Mouse (Mus musculus) neural tube, embryonic 15.5 days (tissue): ENCODE data around the gene Nmnat2. TPM values are rescaled to one million over a fixed set of nuclear protein-coding genes. Genes with fewer than 3 reads are reported as not detected.

Source experiments
- ATAC-seq: fragments of 200-750 bp; cut with Nextera tagmentation; 2 replicates; pipeline ENCODE4 v1.8.0; 2017; ENCODE audit warnings: mild to moderate bottlenecking, moderate TSS enrichment, moderate library complexity; ENCODE audit not compliant: low FRiP score
- H3K27ac ChIP-seq: fragments of 300-500 bp; sonication (generic); replicated peaks from 2 replicates; pipeline ENCODE4 v1.5.1; 2015; ENCODE audit warnings: mild to moderate bottlenecking, inconsistent platforms
- H3K27me3 ChIP-seq: fragments of 300-500 bp; sonication (generic); replicated peaks from 2 replicates; pipeline ENCODE4 v1.6.1; 2015; ENCODE audit warnings: inconsistent platforms
- H3K36me3 ChIP-seq: fragments of 300-500 bp; sonication (generic); 2 replicates; pipeline ENCODE4 v1.6.1; 2015; ENCODE audit warnings: inconsistent platforms
- H3K4me1 ChIP-seq: fragments of 300-500 bp; sonication (generic); 2 replicates; pipeline ENCODE4 v1.6.1; 2015; ENCODE audit warnings: inconsistent platforms
- H3K4me2 ChIP-seq: fragments of 300-500 bp; sonication (generic); 2 replicates; pipeline ENCODE4 v1.6.1; 2015; ENCODE audit warnings: inconsistent platforms, mild to moderate bottlenecking, moderate library complexity
- H3K4me3 ChIP-seq: fragments of 300-500 bp; sonication (generic); replicated peaks from 2 replicates; pipeline ENCODE4 v1.5.1; 2015; ENCODE audit warnings: mild to moderate bottlenecking, inconsistent platforms
- H3K9ac ChIP-seq: fragments of 300-500 bp; sonication (generic); replicated peaks from 2 replicates; pipeline ENCODE4 v1.6.1; 2015; ENCODE audit warnings: mild to moderate bottlenecking, inconsistent platforms
- H3K9me3 ChIP-seq: fragments of 300-500 bp; sonication (generic); replicated peaks from 2 replicates; pipeline ENCODE4 v1.6.1; 2016; ENCODE audit warnings: inconsistent platforms
- WGBS: fragments of 180-500 bp; shearing (Covaris S2); methylation state at CpG from one replicate; pipeline ENCODE4 v1.1.7; 2015; ENCODE audit warnings: mixed read lengths; 5-methylcytosine and 5-hydroxymethylcytosine counted together
- polyA plus RNA-seq: library from polyadenylated mRNA; unstranded; fragments of >200 nt; fragmentation: Nextera tagmentation; extraction: Ambion mirVana; gene quantifications from 2 replicates; pipeline ENCODE4 v1.2.1, GENCODE M21; 2015

The Nmnat2 gene
- polyA plus RNA-seq, 1 experiment from 2014 or later = 75.1 TPM

- H3K9me3 ChIP-seq = no peaks in the 10 kb centered on the region
- no peak overlapping the region for H3K4me3 ChIP-seq
- no peak overlapping the region for H3K9ac ChIP-seq
- no peak overlapping the region for H3K27ac ChIP-seq
- H3K36me3 ChIP-seq = no peaks in the 10 kb centered on the region
- 91% methylated on average over 6 of the region's 6 CpGs for WGBS
- no peak for ATAC-seq
- H3K27me3 ChIP-seq = no peaks in the 10 kb centered on the region
- H3K4me1 ChIP-seq = peaks cover 21% of the 10 kb centered on the region
- no peak overlapping the region for H3K4me2 ChIP-seq
Observed at GRCm38 (mm10) chr1:153007824-153008223, 53.0 kb downstream of the Nmnat2 start.

- Histone ChIP-seq H3K9ac (no peak overlapping the region), H3K4me2 (no peak overlapping the region)
- no peak for ATAC-seq
Observed at GRCm38 (mm10) chr1:153009338-153009737, 54.5 kb downstream of the Nmnat2 start.

DNA sequence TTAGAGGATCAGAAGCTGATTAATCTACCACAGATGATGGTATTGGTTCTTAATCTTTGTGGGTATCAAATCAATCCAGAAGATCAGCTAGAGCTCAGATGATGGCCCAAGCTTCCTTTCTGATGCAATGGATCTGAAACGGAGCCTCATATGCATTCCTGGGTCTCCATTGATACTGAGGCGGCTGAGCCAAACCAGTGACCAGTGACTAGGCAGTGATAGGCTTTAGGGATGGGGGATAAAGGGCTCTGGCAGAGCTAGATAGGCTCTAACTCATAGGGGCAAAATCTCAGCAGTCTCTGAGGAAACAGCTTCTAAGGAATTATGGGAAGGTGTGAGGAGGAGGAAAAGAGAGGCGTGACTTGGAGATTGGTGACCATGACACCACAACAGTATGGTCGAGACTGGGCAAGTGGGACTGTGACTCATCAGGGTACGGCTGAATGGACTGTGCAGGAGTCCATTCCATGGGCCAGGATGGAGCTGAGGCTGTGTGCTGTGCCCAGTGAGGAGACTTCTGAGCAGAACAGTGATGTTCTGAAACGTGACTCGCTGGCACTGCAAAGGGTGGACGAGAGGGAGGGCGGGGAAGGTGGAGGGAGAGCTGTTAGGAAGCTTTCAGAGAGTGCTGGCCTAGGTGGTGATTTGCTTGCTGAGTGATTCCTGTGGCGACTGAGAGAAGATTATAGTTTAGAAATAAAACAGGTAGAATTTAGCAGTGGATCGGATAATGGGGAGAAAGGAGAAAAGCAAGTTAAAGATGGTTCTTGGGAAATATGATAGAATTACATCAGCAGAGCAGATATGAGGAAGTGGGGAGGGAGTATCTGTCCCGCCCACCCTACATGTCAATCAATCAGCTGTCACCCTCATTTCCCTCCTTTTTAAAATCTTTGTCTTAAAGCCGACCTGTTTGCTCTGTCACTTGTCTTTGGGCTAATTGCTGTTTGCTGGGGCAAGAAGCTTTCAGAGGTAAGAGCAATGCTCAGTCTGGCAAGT lies 55.9 kb downstream of the Nmnat2 start:
- H3K4me3 ChIP-seq = no peak overlapping the region
- no peak overlapping the region for H3K4me2 ChIP-seq
- H3K9me3 ChIP-seq = no peaks in the 10 kb centered on the region
- peaks cover 40% of the 10 kb centered on the region for H3K4me1 ChIP-seq
- H3K27ac ChIP-seq = 0 out of 2 replicates have a peak overlapping the region, but pooled peaks have one; percentile 0
- 77% methylated on average over 13 of the region's 13 CpGs for WGBS
- ATAC-seq = no peak
- H3K36me3 ChIP-seq = no peaks in the 10 kb centered on the region
- H3K9ac ChIP-seq = no peak overlapping the region
- no peaks in the 10 kb centered on the region for H3K27me3 ChIP-seq

More at GRCm38 (mm10) chr1:153009338-153009737, 54.5 kb downstream of the Nmnat2 start:
- Histone ChIP-seq H3K4me1 (peaks cover 31% of the 10 kb centered on the region), H3K27ac (no peak overlapping the region), H3K27me3 (no peaks in the 10 kb centered on the region), H3K36me3 (no peaks in the 10 kb centered on the region), H3K9me3 (no peaks in the 10 kb centered on the region), H3K4me3 (no peak overlapping the region)
- WGBS = 65% methylated on average over 9 of the region's 9 CpGs

GRCm38 (mm10) chr1:153011544-153011943 lies 56.8 kb downstream of the Nmnat2 start:
- no peak for ATAC-seq
- no peak overlapping the region for H3K4me3 ChIP-seq
- no peak overlapping the region for H3K9ac ChIP-seq
- WGBS = 55% methylated on average over 6 of the region's 6 CpGs
- H3K4me2 ChIP-seq = no peak overlapping the region
- no peaks in the 10 kb centered on the region for H3K9me3 ChIP-seq
- H3K4me1 ChIP-seq = peaks cover 38% of the 10 kb centered on the region
- H3K36me3 ChIP-seq = no peaks in the 10 kb centered on the region
- H3K27ac ChIP-seq = 0 out of 2 replicates have a peak overlapping the region, but pooled peaks have one; percentile 0
- H3K27me3 ChIP-seq = no peaks in the 10 kb centered on the region

GRCm38 (mm10) chr1:153013541-153014288 lies 58.9 kb downstream of the Nmnat2 start:
- no peak overlapping the region for H3K9ac ChIP-seq
- no peaks in the 10 kb centered on the region for H3K27me3 ChIP-seq
- peak overlapping the region; percentile 29; the same call in 1 of the 2 replicates for H3K4me2 ChIP-seq
- H3K9me3 ChIP-seq = no peaks in the 10 kb centered on the region
- H3K4me1 ChIP-seq = peaks cover 43% of the 10 kb centered on the region
- 82% methylated on average over 2 of the region's 2 CpGs for WGBS
- peak overlapping the region; percentile 71 for H3K27ac ChIP-seq
- H3K36me3 ChIP-seq = no peaks in the 10 kb centered on the region
- ATAC-seq = no peak
- no peak overlapping the region for H3K4me3 ChIP-seq

- Histone ChIP-seq H3K4me2 (peak overlapping the region; percentile 29), H3K27me3 (no peaks in the 10 kb centered on the region), H3K9me3 (no peaks in the 10 kb centered on the region), H3K36me3 (no peaks in the 10 kb centered on the region), H3K27ac (peak overlapping the region; percentile 71), H3K4me3 (no peak overlapping the region), H3K4me1 (peaks cover 43% of the 10 kb centered on the region), H3K9ac (no peak overlapping the region)
- peak; percentile 64 for ATAC-seq
- 5% methylated on average over 14 of the region's 14 CpGs for WGBS
Observed at GRCm38 (mm10) chr1:153014431-153015186, 59.8 kb downstream of the Nmnat2 start.

DNA sequence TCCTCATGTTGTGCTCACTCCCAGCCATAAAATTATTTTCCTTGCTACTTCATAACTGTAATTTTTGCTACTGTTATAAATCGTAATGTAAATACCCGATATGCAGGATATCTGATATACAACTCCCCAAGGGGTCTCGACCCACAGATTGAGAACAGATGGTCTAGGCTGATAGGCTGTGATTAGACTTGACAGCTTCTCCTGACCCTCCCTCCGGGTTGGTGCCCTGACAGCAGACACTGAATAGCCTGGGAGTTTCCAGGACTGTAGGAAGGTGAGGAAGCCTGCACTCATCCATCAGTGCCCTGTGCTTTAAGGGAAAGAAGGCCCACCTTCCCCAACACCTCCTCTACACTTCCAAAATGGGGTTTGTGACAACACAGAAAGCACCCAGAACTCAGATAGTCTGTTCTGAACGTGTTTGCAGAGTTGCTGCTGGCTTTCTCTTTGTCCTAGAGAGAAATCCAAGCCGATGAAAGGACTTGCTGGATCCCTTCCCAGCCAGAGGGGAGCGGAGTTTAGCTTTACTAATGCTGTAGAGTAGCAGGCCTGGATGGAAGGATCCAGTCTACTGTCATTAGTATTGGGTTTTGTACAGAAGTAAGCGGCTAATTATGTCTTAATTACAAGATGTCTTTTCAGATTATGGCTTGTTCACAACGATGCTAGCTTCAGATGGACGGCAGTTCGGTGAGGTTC lies 61.8 kb downstream of the Nmnat2 start:
- no peak for ATAC-seq
- Histone ChIP-seq H3K9ac (no peak overlapping the region), H3K27ac (peak overlapping the region; percentile 51; the same call in 1 of the 2 replicates), H3K4me3 (no peak overlapping the region), H3K4me2 (no peak overlapping the region), H3K36me3 (no peaks in the 10 kb centered on the region), H3K27me3 (no peaks in the 10 kb centered on the region), H3K4me1 (peaks cover 36% of the 10 kb centered on the region), H3K9me3 (no peaks in the 10 kb centered on the region)
- whole genome bisulfite sequencing = 67% methylated on average over 11 of the region's 11 CpGs

DNA sequence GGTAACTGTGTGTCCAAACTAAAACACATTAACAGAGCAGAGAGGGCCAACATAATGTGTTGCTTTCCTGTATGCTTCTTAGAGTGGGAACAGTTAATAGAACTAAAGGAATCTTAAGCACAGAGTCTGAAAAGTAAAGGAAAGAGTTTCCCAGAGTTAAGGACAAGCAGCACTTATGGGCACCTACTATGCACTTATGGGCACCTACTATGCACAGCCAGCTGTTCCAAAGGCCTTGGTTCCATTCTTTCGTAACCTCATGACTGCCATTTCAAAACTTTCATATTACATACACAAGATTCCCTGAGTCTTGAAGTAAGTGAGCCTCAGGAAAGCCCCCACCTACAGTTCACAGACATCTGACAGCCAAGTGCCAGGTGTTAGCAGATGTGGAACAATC lies 64.3 kb downstream of the Nmnat2 start:
- H3K4me3 ChIP-seq = no peak overlapping the region
- no peak overlapping the region for H3K4me2 ChIP-seq
- H3K36me3 ChIP-seq = no peaks in the 10 kb centered on the region
- WGBS = 100% methylated on average over 1 of the region's 1 CpGs
- H3K27ac ChIP-seq = no peak overlapping the region
- no peak for ATAC-seq
- H3K27me3 ChIP-seq = no peaks in the 10 kb centered on the region
- H3K9me3 ChIP-seq = no peaks in the 10 kb centered on the region
- H3K9ac ChIP-seq = no peak overlapping the region
- H3K4me1 ChIP-seq = peaks cover 27% of the 10 kb centered on the region

- 74% methylated on average over 3 of the region's 3 CpGs for WGBS
- Histone ChIP-seq H3K36me3 (no peaks in the 10 kb centered on the region), H3K4me1 (peaks cover 22% of the 10 kb centered on the region), H3K27me3 (no peaks in the 10 kb centered on the region), H3K9me3 (no peaks in the 10 kb centered on the region), H3K9ac (no peak overlapping the region), H3K27ac (no peak overlapping the region), H3K4me2 (no peak overlapping the region), H3K4me3 (no peak overlapping the region)
- no peak for ATAC-seq
Observed at GRCm38 (mm10) chr1:153019623-153020022, 64.8 kb downstream of the Nmnat2 start.

- H3K27ac ChIP-seq = no peak overlapping the region
- H3K4me3 ChIP-seq = no peak overlapping the region
- no peak overlapping the region for H3K9ac ChIP-seq
- no peak overlapping the region for H3K4me2 ChIP-seq
- H3K4me1 ChIP-seq = peaks cover 7% of the 10 kb centered on the region
- H3K9me3 ChIP-seq = no peaks in the 10 kb centered on the region
- ATAC-seq = no peak
- no peaks in the 10 kb centered on the region for H3K36me3 ChIP-seq
- WGBS = 75% methylated on average over 7 of the region's 7 CpGs
- H3K27me3 ChIP-seq = no peaks in the 10 kb centered on the region
Observed at GRCm38 (mm10) chr1:153021034-153021638, 66.3 kb downstream of the Nmnat2 start.
